Mouse (Mus musculus) midbrain, embryonic 12.5 days (tissue): Measurements from ENCODE around the gene Ift46. TPM values are rescaled to one million over a fixed set of nuclear protein-coding genes. Genes with fewer than 3 reads are reported as not detected.
"Not testable (repeated sequence)": the region's sequence is repeated elsewhere in the genome, so short reads cannot be mapped to it uniquely, and the experiment has no call there.

Experiments used
- ATAC-seq: fragments of 200-750 bp; cut with Nextera tagmentation; 2 replicates; pipeline ENCODE4 v1.8.0; 2017; ENCODE audit warnings: low read depth, moderate TSS enrichment, moderate library complexity; ENCODE audit not compliant: low FRiP score
- H3K27ac ChIP-seq: fragments of 300-500 bp; sonication (generic); replicated peaks from 2 replicates; pipeline ENCODE4 v1.5.1; 2016; ENCODE audit warnings: mild to moderate bottlenecking
- H3K27me3 ChIP-seq: fragments of 300-500 bp; sonication (generic); 2 replicates; pipeline ENCODE4 v1.6.1; 2016; ENCODE audit warnings: mild to moderate bottlenecking
- H3K36me3 ChIP-seq: fragments of 300-500 bp; sonication (generic); 2 replicates; pipeline ENCODE4 v1.6.1; 2016
- H3K4me1 ChIP-seq: fragments of 300-500 bp; sonication (generic); 2 replicates; pipeline ENCODE4 v1.6.1; 2016
- H3K4me2 ChIP-seq: fragments of 300-500 bp; sonication (generic); replicated peaks from 2 replicates; pipeline ENCODE4 v1.6.1; 2016; ENCODE audit warnings: mild to moderate bottlenecking, moderate library complexity
- H3K4me3 ChIP-seq: fragments of 300-500 bp; sonication (generic); 2 replicates; pipeline ENCODE4 v1.5.1; 2016; ENCODE audit warnings: mild to moderate bottlenecking
- H3K9ac ChIP-seq: fragments of 300-500 bp; sonication (generic); replicated peaks from 2 replicates; pipeline ENCODE4 v1.6.1; 2016; ENCODE audit warnings: mild to moderate bottlenecking, moderate library complexity
- H3K9me3 ChIP-seq: fragments of 300-500 bp; sonication (generic); 2 replicates; pipeline ENCODE4 v1.6.1; 2016; ENCODE audit warnings: mild to moderate bottlenecking
- WGBS: fragments of 180-500 bp; shearing (Covaris S2); methylation state at CpG from one replicate; pipeline ENCODE4 v1.1.7; 2016; 5-methylcytosine and 5-hydroxymethylcytosine counted together
- polyA plus RNA-seq: library from polyadenylated mRNA; unstranded; fragments of >200 nt; fragmentation: Nextera tagmentation; extraction: Ambion mirVana; gene quantifications from 2 replicates; pipeline ENCODE4 v1.2.1, GENCODE M21; 2016

The Ift46 gene
- polyA plus RNA-seq, 1 experiment from 2014 or later, result 156 TPM

DNA sequence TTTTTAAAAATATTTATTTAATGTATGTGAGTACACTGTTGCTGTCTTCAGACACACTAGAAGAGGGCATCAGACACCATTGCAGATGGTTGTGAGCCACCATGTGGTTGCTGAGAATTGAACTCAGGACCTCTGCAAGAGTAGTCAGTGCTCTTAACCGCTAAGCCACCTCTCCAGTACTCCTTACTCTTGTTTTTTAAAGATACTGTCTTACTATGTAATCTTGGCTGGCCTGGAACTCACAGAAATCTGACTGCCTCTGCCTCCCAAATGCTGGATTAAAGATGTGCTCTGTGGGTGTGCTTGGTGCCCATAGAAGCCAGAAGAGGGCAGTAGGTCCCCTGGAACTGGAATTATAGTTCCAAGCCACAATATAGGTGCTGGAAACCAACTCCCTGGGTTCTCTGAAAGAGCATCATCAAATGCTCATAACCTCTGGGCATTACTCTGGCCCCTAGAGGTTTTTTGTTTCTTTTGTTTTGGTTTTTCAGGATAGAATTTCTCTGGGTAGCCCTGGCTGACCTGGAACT, 27.0 kb upstream of the Ift46 start:
- H3K9me3 ChIP-seq, result no peaks in the 10 kb centered on the region

GRCm38 (mm10) chr9:44745371-44745770, 22.3 kb upstream of the Ift46 start:
- Histone ChIP-seq H3K4me3 (no peak overlapping the region), H3K27me3 (no peaks in the 10 kb centered on the region), H3K4me2 (no peak overlapping the region), H3K9me3 (no peaks in the 10 kb centered on the region), H3K27ac (no peak overlapping the region), H3K9ac (no peak overlapping the region), H3K4me1 (no peaks in the 10 kb centered on the region), H3K36me3 (peaks cover 80% of the 10 kb centered on the region)
- 97% methylated on average over 7 of the region's 7 CpGs for WGBS
- ATAC-seq, result no peak

More for the DNA sequence above, 27.0 kb upstream of the Ift46 start:
- Histone ChIP-seq H3K27ac (no peak overlapping the region), H3K4me2 (no peak overlapping the region), H3K27me3 (peaks cover 8% of the 10 kb centered on the region), H3K4me3 (no peak overlapping the region), H3K9ac (no peak overlapping the region), H3K4me1 (no peaks in the 10 kb centered on the region), H3K36me3 (peaks cover 43% of the 10 kb centered on the region)
- ATAC-seq, result no peak
- WGBS, result 76% methylated on average over 1 of the region's 1 CpGs

DNA sequence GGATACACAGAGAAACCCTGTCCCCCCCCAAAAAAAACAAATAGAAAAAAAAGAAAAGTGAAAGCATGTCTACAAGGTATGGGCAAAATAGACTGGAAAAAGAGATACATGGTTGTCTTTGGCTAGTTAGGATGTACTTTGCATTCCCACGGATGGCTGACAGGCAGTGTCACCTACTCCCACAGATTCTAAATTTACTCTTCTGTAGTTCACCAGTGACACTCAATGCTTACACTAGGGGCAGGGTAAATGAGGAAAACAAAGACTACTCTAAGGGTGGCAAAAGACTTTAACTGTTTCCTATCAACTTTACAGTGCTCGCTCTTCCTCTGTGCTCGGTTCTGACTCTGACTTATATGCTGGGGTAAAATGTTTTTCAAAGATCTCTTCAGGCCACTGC, 21.0 kb upstream of the Ift46 start:
- 96% methylated on average over 3 of the region's 3 CpGs for WGBS
- Histone ChIP-seq H3K4me2 (no peak overlapping the region), H3K9me3 (no peaks in the 10 kb centered on the region), H3K27ac (no peak overlapping the region), H3K27me3 (no peaks in the 10 kb centered on the region), H3K36me3 (peaks cover 85% of the 10 kb centered on the region), H3K4me1 (no peaks in the 10 kb centered on the region), H3K4me3 (no peak overlapping the region), H3K9ac (no peak overlapping the region)
- no peak for ATAC-seq

DNA sequence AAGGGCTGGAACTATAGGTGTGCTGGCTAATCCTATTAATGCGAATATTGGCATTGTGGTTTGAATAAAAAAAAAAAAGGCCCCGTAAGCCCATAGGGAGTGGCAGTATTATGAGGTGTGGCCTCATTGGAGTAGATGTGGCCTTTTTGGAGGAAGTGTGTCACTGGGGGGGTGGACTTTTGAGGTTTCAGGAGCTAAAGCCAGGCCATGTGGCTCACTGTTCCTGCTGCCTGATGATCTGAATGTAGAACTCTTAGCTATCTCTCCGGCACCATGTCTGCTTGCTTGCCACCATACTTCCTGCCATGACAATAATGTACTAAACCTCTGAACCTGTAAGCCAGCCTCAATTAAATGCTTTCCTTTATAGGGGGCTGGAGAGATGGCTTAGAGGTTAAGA, 20.4 kb upstream of the Ift46 start:
- 98% methylated on average over 3 of the region's 3 CpGs for WGBS
- ATAC-seq, result no peak

GRCm38 (mm10) chr9:44748473-44748872, 19.2 kb upstream of the Ift46 start:
- no peak overlapping the region for H3K4me3 ChIP-seq

More for the DNA sequence above, 20.4 kb upstream of the Ift46 start:
- H3K36me3 ChIP-seq, result peaks cover 90% of the 10 kb centered on the region
- no peaks in the 10 kb centered on the region for H3K27me3 ChIP-seq
- no peak overlapping the region for H3K27ac ChIP-seq
- H3K4me2 ChIP-seq, result no peak overlapping the region
- no peak overlapping the region for H3K4me3 ChIP-seq
- H3K9me3 ChIP-seq, result no peaks in the 10 kb centered on the region
- H3K9ac ChIP-seq, result no peak overlapping the region
- H3K4me1 ChIP-seq, result no peaks in the 10 kb centered on the region

DNA sequence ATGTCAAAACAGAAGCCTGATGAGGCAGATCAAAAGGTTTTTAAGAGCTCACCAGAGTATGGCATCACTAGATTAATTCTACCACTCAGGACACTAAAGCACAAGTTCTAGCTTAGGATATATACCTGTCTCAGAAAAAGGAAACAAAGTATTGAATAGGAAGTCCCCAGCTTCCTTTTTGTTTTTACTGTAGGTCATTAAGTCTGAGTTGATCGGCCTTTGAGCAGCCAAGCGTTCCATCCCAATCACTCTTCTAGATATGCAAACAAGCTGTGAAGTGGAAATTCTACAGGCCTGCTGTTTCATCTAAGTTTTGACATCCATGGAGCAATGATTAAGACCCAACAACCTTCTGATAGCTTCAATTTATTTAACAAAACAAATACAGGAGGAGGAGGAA, 6.8 kb upstream of the Ift46 start:
- Histone ChIP-seq H3K27ac (no peak overlapping the region), H3K4me1 (peaks cover 8% of the 10 kb centered on the region; the same call in 1 of the 2 replicates), H3K9me3 (no peaks in the 10 kb centered on the region), H3K36me3 (peaks cover 31% of the 10 kb centered on the region), H3K9ac (no peak overlapping the region), H3K4me3 (no peak overlapping the region), H3K27me3 (no peaks in the 10 kb centered on the region), H3K4me2 (no peak overlapping the region)
- ATAC-seq, result no peak
- WGBS, result 88% methylated on average over 2 of the region's 2 CpGs

More at GRCm38 (mm10) chr9:44748473-44748872, 19.2 kb upstream of the Ift46 start:
- no peaks in the 10 kb centered on the region for H3K4me1 ChIP-seq
- no peak overlapping the region for H3K9ac ChIP-seq
- H3K9me3 ChIP-seq, result no peaks in the 10 kb centered on the region
- no peak for ATAC-seq
- H3K27ac ChIP-seq, result no peak overlapping the region
- no peak overlapping the region for H3K4me2 ChIP-seq
- peaks cover 86% of the 10 kb centered on the region for H3K36me3 ChIP-seq
- no peaks in the 10 kb centered on the region for H3K27me3 ChIP-seq
- 92% methylated on average over 7 of the region's 7 CpGs for WGBS

- WGBS, result 46% methylated on average over 7 of the region's 9 CpGs
- peak overlapping the region; percentile 95; the same call in 1 of the 2 replicates for H3K27ac ChIP-seq
- not testable (repeated sequence) for H3K9me3 ChIP-seq
Measured at GRCm38 (mm10) chr9:44768029-44768394, 304 bp downstream of the Ift46 start.

DNA sequence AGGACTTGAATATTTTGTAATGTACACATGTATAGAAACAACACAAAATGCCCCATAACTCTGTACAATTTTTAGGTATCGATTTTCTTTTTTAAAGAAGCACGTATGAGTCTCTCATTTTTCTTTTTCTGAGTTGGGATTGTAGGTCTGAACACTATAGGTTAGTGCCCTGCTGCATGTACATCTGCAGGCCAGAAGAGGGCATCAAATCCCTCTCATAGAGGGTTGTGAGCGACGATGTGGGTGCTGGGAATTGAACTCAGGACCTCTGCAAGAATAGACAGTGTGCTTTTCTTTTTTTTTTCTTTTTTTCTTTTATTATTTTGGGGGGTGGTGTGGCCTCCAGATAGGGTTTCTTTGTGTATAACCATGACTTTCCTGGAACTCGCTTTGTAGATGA, 3.7 kb downstream of the Ift46 start:
- Histone ChIP-seq H3K9ac (no peak overlapping the region), H3K27ac (no peak overlapping the region), H3K4me1 (peaks cover 12% of the 10 kb centered on the region), H3K9me3 (no peaks in the 10 kb centered on the region), H3K4me2 (no peak overlapping the region), H3K36me3 (peaks cover 7% of the 10 kb centered on the region), H3K4me3 (no peak overlapping the region), H3K27me3 (no peaks in the 10 kb centered on the region)
- no peak for ATAC-seq
- WGBS, result 91% methylated on average over 5 of the region's 5 CpGs

More at GRCm38 (mm10) chr9:44768029-44768394, 304 bp downstream of the Ift46 start:
- H3K36me3 ChIP-seq, H3K9ac ChIP-seq, H3K27me3 ChIP-seq, ATAC-seq: not testable (repeated sequence)
- Histone ChIP-seq H3K4me2 (peak overlapping the region; percentile 92), H3K4me3 (peak overlapping the region; percentile 100), H3K4me1 (peaks cover 19% of the 10 kb centered on the region)

DNA sequence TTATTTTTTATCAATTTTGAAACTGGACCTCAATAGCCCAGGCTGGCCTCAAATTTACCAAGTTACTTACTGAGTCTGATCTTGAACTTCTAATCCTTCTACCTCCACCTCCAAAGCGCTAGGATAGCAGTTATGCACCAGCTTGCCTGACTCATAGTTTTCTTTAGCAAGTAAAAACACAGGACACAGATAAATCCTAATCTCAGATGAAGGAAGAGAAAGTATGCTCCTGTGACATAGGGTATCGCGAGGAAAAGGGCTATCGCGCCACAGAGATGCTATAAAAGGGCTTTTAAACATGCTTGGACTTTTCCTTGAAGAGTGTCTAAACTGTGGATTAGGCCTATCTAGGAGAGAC, 4.7 kb downstream of the Ift46 start:
- Histone ChIP-seq H3K4me2 (no peak overlapping the region), H3K36me3 (peaks cover 7% of the 10 kb centered on the region), H3K4me1 (peaks cover 6% of the 10 kb centered on the region), H3K9me3 (no peaks in the 10 kb centered on the region), H3K27ac (0 out of 2 replicates have a peak overlapping the region, but pooled peaks have one; percentile 22), H3K9ac (no peak overlapping the region), H3K27me3 (no peaks in the 10 kb centered on the region), H3K4me3 (0 out of 2 replicates have a peak overlapping the region, but pooled peaks have one; percentile 71)
- WGBS, result 28% methylated on average over 5 of the region's 5 CpGs
- no peak; the same call in 1 of the 2 replicates for ATAC-seq

DNA sequence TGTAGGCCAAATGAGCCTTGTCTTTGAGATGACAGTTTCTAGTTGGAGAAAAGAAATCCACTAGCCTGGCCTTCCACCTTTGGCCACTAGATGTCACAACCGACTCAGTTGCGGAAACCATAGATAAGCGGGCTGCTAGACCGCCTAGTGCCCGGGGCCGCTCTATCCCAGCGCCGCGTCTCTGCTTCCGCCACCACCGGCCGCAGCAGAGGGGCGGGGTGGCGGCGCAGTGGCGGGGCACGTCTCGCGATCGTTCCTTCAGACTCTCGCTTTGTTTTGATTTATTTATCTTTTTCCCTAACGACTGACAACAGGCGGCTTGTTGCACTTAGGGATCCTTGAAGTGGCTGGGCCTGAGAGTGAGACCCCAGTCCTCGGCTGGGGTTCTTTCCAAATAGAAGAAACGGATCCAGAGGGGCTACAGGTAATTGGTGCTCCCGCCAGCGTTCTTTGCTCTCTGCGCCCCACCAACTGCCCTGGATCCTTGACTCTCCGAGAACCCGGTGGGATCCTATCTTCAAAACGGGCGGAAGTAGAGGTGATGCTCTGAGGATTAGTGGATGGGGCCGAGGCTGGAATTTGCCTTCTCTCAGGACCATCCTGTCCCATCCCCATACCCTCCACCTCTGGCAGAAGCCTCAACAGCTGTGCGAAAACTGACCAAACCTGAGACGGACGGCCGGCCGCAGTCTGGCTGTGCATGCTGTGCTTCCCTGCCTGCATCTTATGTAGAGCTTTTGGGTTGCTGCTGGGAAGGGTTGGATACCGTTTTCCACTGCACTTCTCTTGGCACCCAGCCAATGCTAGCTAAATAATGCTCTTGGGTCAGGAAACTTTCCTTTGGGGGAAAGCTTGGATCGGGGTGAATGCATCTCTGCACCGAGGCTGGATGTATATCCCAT, 5.3 kb downstream of the Ift46 start:
- under 1% methylated on average over 41 of the region's 41 CpGs for WGBS
- ATAC-seq, result peak; percentile 98
- H3K36me3 ChIP-seq, result peaks cover 9% of the 10 kb centered on the region
- peaks cover 6% of the 10 kb centered on the region for H3K4me1 ChIP-seq
- no peaks in the 10 kb centered on the region for H3K9me3 ChIP-seq
- no peaks in the 10 kb centered on the region for H3K27me3 ChIP-seq
- H3K4me3 ChIP-seq, result peak overlapping the region; percentile 71
- peak overlapping the region; percentile 82 for H3K9ac ChIP-seq
- peak overlapping the region; percentile 79 for H3K4me2 ChIP-seq
- peak overlapping the region; percentile 82 for H3K27ac ChIP-seq

GRCm38 (mm10) chr9:44792842-44793241, 25.1 kb downstream of the Ift46 start:
- Histone ChIP-seq H3K4me1 (no peaks in the 10 kb centered on the region), H3K27me3 (peaks cover 5% of the 10 kb centered on the region), H3K9ac (no peak overlapping the region), H3K9me3 (no peaks in the 10 kb centered on the region), H3K27ac (no peak overlapping the region), H3K4me2 (no peak overlapping the region), H3K36me3 (peaks cover 55% of the 10 kb centered on the region), H3K4me3 (no peak overlapping the region)
- WGBS, result 84% methylated on average over 9 of the region's 9 CpGs
- ATAC-seq, result no peak

DNA sequence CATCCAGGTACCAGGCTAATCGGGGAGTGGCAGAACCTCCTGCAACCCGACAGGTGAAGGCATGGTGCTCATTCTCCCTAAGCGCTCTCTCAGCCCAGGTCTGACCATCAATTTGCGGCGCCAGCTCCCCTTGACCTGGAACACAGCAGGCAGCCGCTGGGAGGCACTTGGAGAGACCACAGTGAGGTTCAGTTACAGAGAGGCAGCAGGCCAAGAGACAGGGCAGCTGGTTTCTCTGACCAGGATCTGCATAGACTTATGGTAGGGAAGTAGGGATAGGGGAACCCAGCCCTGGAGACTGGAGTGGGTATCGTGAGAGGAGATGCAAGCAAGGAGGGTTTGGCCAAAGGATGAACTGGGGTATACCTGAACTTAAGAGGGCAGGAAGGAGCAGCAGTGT, 30.6 kb downstream of the Ift46 start:
- Histone ChIP-seq H3K4me1 (peaks cover 15% of the 10 kb centered on the region), H3K9ac (peak overlapping the region; percentile 54), H3K36me3 (0 out of 2 replicates have a peak, but pooled peaks cover 4% of the 10 kb centered on the region), H3K27ac (no peak overlapping the region), H3K27me3 (peaks cover 38% of the 10 kb centered on the region), H3K4me2 (peak overlapping the region; percentile 93), H3K4me3 (peak overlapping the region; percentile 62), H3K9me3 (no peaks in the 10 kb centered on the region)
- WGBS, result 58% methylated on average over 7 of the region's 7 CpGs
- ATAC-seq, result no peak
